Mouse (Mus musculus) intestine, embryonic 15.5 days (tissue): ENCODE measurements at regions not wholly inside any gene's neighbourhood (a gene's known extent, or its start where the extent isn't known, plus 50 kb on each side); places are given as distances from the start of the nearest gene placed in this dataset.

Experiments
- ATAC-seq: fragments of 200-750 bp; cut with Nextera tagmentation; 2 replicates; pipeline ENCODE4 v1.8.0; 2017; ENCODE audit warnings: moderate TSS enrichment, moderate library complexity
- H3K27ac ChIP-seq: fragments of 300-500 bp; sonication (generic); 2 replicates; pipeline ENCODE4 v1.5.1; 2015; ENCODE audit warnings: mild to moderate bottlenecking, inconsistent platforms
- H3K27me3 ChIP-seq: fragments of 300-500 bp; sonication (generic); replicated peaks from 2 replicates; pipeline ENCODE4 v1.6.1; 2015; ENCODE audit warnings: inconsistent platforms
- H3K36me3 ChIP-seq: fragments of 300-500 bp; sonication (generic); 2 replicates; pipeline ENCODE4 v1.6.1; 2015; ENCODE audit warnings: inconsistent platforms
- H3K4me1 ChIP-seq: fragments of 300-500 bp; sonication (generic); replicated peaks from 2 replicates; pipeline ENCODE4 v1.6.1; 2015; ENCODE audit warnings: inconsistent platforms
- H3K4me2 ChIP-seq: fragments of 300-500 bp; sonication (generic); replicated peaks from 2 replicates; pipeline ENCODE4 v1.6.1; 2015; ENCODE audit warnings: mild to moderate bottlenecking, inconsistent platforms
- H3K4me3 ChIP-seq: fragments of 300-500 bp; sonication (generic); replicated peaks from 2 replicates; pipeline ENCODE4 v1.5.1; 2015; ENCODE audit warnings: inconsistent platforms
- H3K9ac ChIP-seq: fragments of 300-500 bp; sonication (generic); 2 replicates; pipeline ENCODE4 v1.6.1; 2015; ENCODE audit warnings: inconsistent platforms
- H3K9me3 ChIP-seq: fragments of 300-500 bp; sonication (generic); 2 replicates; pipeline ENCODE4 v1.6.1; 2016; ENCODE audit warnings: inconsistent platforms
- WGBS: fragments of 180-500 bp; shearing (Covaris S2); methylation state at CpG from one replicate; pipeline ENCODE4 v1.1.7; 2015; 5-methylcytosine and 5-hydroxymethylcytosine counted together

GRCm38 (mm10) chr4:33663616-33664473 lies 260.5 kb upstream of the Cnr1 start:
- Histone ChIP-seq H3K4me3 (no peak overlapping the region), H3K27ac (no peak overlapping the region; the same call in 1 of the 2 replicates), H3K4me1 (peaks cover 15% of the 10 kb centered on the region; the same call in 1 of the 2 replicates), H3K9me3 (no peaks in the 10 kb centered on the region), H3K27me3 (no peaks in the 10 kb centered on the region), H3K4me2 (0 out of 2 replicates have a peak overlapping the region, but pooled peaks have one; percentile 1), H3K9ac (no peak overlapping the region), H3K36me3 (no peaks in the 10 kb centered on the region)
- 54% methylated on average over 11 of the region's 11 CpGs for WGBS
- no peak for ATAC-seq

- WGBS, result 56% methylated on average over 5 of the region's 5 CpGs
- Histone ChIP-seq H3K36me3 (no peaks in the 10 kb centered on the region), H3K4me2 (no peak overlapping the region), H3K4me1 (peaks cover 15% of the 10 kb centered on the region; the same call in 1 of the 2 replicates), H3K4me3 (no peak overlapping the region), H3K9ac (no peak overlapping the region), H3K27me3 (no peaks in the 10 kb centered on the region), H3K27ac (no peak overlapping the region), H3K9me3 (no peaks in the 10 kb centered on the region)
- no peak for ATAC-seq
Observed at GRCm38 (mm10) chr4:33664474-33664822, 259.9 kb upstream of the Cnr1 start.

GRCm38 (mm10) chr4:33665250-33665873 lies 259.0 kb upstream of the Cnr1 start:
- Histone ChIP-seq H3K4me3 (no peak overlapping the region), H3K27ac (no peak overlapping the region), H3K36me3 (no peaks in the 10 kb centered on the region), H3K4me2 (no peak overlapping the region), H3K9me3 (no peaks in the 10 kb centered on the region), H3K9ac (no peak overlapping the region), H3K4me1 (peaks cover 15% of the 10 kb centered on the region; the same call in 1 of the 2 replicates), H3K27me3 (no peaks in the 10 kb centered on the region)
- no peak for ATAC-seq
- 70% methylated on average over 14 of the region's 14 CpGs for WGBS

- H3K4me1 ChIP-seq, result peaks cover 12% of the 10 kb centered on the region; the same call in 1 of the 2 replicates
- no peak for ATAC-seq
- no peak overlapping the region for H3K4me2 ChIP-seq
- H3K9ac ChIP-seq, result no peak overlapping the region
- no peak overlapping the region for H3K27ac ChIP-seq
- no peaks in the 10 kb centered on the region for H3K27me3 ChIP-seq
- 70% methylated on average over 3 of the region's 3 CpGs for WGBS
- H3K9me3 ChIP-seq, result no peaks in the 10 kb centered on the region
- H3K36me3 ChIP-seq, result no peaks in the 10 kb centered on the region
- H3K4me3 ChIP-seq, result no peak overlapping the region
Observed at GRCm38 (mm10) chr4:33668431-33668830, 256.0 kb upstream of the Cnr1 start.

- Histone ChIP-seq H3K36me3 (no peaks in the 10 kb centered on the region), H3K27me3 (no peaks in the 10 kb centered on the region), H3K9me3 (no peaks in the 10 kb centered on the region), H3K9ac (no peak overlapping the region), H3K4me2 (no peak overlapping the region), H3K4me1 (no peaks in the 10 kb centered on the region), H3K27ac (no peak overlapping the region), H3K4me3 (no peak overlapping the region)
- no peak for ATAC-seq
- WGBS, result no CpG with 5 or more reads among the region's 5 CpGs
Observed at GRCm38 (mm10) chr4:33675044-33675443, 249.3 kb upstream of the Cnr1 start.

- H3K27me3 ChIP-seq, result no peaks in the 10 kb centered on the region
- no peak overlapping the region for H3K4me3 ChIP-seq
- no peaks in the 10 kb centered on the region for H3K4me1 ChIP-seq
- no peaks in the 10 kb centered on the region for H3K9me3 ChIP-seq
- H3K36me3 ChIP-seq, result no peaks in the 10 kb centered on the region
- no peak overlapping the region for H3K9ac ChIP-seq
- H3K4me2 ChIP-seq, result no peak overlapping the region
- H3K27ac ChIP-seq, result no peak overlapping the region
- no peak for ATAC-seq
- WGBS, result 71% methylated on average over 3 of the region's 3 CpGs
Observed at GRCm38 (mm10) chr4:33679351-33679750, 245.0 kb upstream of the Cnr1 start.

- WGBS, result 86% methylated on average over 8 of the region's 8 CpGs
- Histone ChIP-seq H3K36me3 (no peaks in the 10 kb centered on the region), H3K4me3 (no peak overlapping the region), H3K27me3 (no peaks in the 10 kb centered on the region), H3K4me2 (no peak overlapping the region), H3K27ac (no peak overlapping the region), H3K9ac (no peak overlapping the region), H3K9me3 (no peaks in the 10 kb centered on the region), H3K4me1 (no peaks in the 10 kb centered on the region)
- no peak for ATAC-seq
Observed at GRCm38 (mm10) chr4:33686135-33686534, 238.3 kb upstream of the Cnr1 start.

- Histone ChIP-seq H3K4me2 (no peak overlapping the region), H3K27me3 (no peaks in the 10 kb centered on the region), H3K9ac (no peak overlapping the region), H3K36me3 (no peaks in the 10 kb centered on the region), H3K27ac (no peak overlapping the region), H3K9me3 (no peaks in the 10 kb centered on the region), H3K4me1 (no peaks in the 10 kb centered on the region), H3K4me3 (no peak overlapping the region)
- 81% methylated on average over 7 of the region's 7 CpGs for WGBS
- no peak for ATAC-seq
Observed at GRCm38 (mm10) chr4:33687434-33687833, 237.0 kb upstream of the Cnr1 start.

GRCm38 (mm10) chr4:33693441-33693840 lies 231.0 kb upstream of the Cnr1 start:
- no peak overlapping the region for H3K9ac ChIP-seq
- 79% methylated on average over 4 of the region's 4 CpGs for WGBS
- no peak overlapping the region for H3K4me2 ChIP-seq
- no peaks in the 10 kb centered on the region for H3K9me3 ChIP-seq
- no peaks in the 10 kb centered on the region for H3K27me3 ChIP-seq
- no peak overlapping the region for H3K4me3 ChIP-seq
- H3K36me3 ChIP-seq, result no peaks in the 10 kb centered on the region
- no peak for ATAC-seq
- H3K4me1 ChIP-seq, result no peaks in the 10 kb centered on the region
- H3K27ac ChIP-seq, result no peak overlapping the region

- no peak for ATAC-seq
- H3K36me3 ChIP-seq, result no peaks in the 10 kb centered on the region
- no peak overlapping the region for H3K4me3 ChIP-seq
- 85% methylated on average over 8 of the region's 8 CpGs for WGBS
- no peaks in the 10 kb centered on the region for H3K9me3 ChIP-seq
- H3K27me3 ChIP-seq, result no peaks in the 10 kb centered on the region
- H3K4me2 ChIP-seq, result no peak overlapping the region
- no peak overlapping the region for H3K27ac ChIP-seq
- H3K9ac ChIP-seq, result no peak overlapping the region
- no peaks in the 10 kb centered on the region for H3K4me1 ChIP-seq
Observed at GRCm38 (mm10) chr4:33696969-33697368, 227.4 kb upstream of the Cnr1 start.

- no peak for ATAC-seq
- Histone ChIP-seq H3K4me2 (no peak overlapping the region), H3K27me3 (no peaks in the 10 kb centered on the region), H3K9ac (no peak overlapping the region), H3K9me3 (no peaks in the 10 kb centered on the region), H3K4me1 (no peaks in the 10 kb centered on the region), H3K36me3 (no peaks in the 10 kb centered on the region), H3K4me3 (no peak overlapping the region), H3K27ac (no peak overlapping the region)
- WGBS, result 81% methylated on average over 7 of the region's 7 CpGs
Observed at GRCm38 (mm10) chr4:33702028-33702666, 222.2 kb upstream of the Cnr1 start.

- no peaks in the 10 kb centered on the region for H3K9me3 ChIP-seq
- no peak overlapping the region for H3K4me2 ChIP-seq
- WGBS, result 92% methylated on average over 6 of the region's 6 CpGs
- H3K4me1 ChIP-seq, result no peaks in the 10 kb centered on the region
- no peak overlapping the region for H3K9ac ChIP-seq
- H3K4me3 ChIP-seq, result no peak overlapping the region
- no peaks in the 10 kb centered on the region for H3K27me3 ChIP-seq
- no peak overlapping the region for H3K27ac ChIP-seq
- no peak for ATAC-seq
- H3K36me3 ChIP-seq, result no peaks in the 10 kb centered on the region
Observed at GRCm38 (mm10) chr4:33705722-33706121, 218.7 kb upstream of the Cnr1 start.
